Mouse (Mus musculus) CD4-positive, CD25-positive, alpha-beta regulatory T cell, adult 2 months (primary cell): Measurements from ENCODE around the gene Klkb1.
"Not testable (repeated sequence)": the region's sequence is repeated elsewhere in the genome, so short reads cannot be mapped to it uniquely, and the experiment has no call there.

Experiments
- DNase-seq: peaks from one replicate; pipeline ENCODE4 v3.0.0-alpha.2; 2012; ENCODE audit warnings: low read depth, low spot score

Gene Klkb1

GRCm38 (mm10) chr8:45294687-45295086, at the start of gene Klkb1:
Gene Klkb1, minus strand, starts transcription at chr8:45294859.
- no peak for DNase-seq

DNA sequence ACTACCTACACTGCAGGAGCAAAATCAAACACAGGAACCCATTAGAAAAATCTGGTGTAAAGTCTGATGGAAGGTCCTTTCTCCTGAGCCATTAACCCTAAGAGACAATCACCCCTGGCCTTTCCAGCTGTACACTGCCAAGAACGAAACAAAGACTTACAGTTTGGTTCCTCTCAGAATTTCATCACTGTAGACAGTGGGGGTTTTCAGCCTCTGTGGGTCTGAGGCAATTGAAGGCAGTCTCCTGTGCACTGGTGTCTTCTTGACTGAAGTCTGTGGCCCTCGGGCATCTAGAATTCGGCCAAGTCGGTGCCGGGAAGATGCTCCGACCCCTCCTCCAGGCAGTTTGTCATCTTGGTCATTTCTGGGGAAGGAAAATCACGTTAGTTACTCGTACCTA, 49.6 kb upstream of the Klkb1 start:
- no peak for DNase-seq

DNA sequence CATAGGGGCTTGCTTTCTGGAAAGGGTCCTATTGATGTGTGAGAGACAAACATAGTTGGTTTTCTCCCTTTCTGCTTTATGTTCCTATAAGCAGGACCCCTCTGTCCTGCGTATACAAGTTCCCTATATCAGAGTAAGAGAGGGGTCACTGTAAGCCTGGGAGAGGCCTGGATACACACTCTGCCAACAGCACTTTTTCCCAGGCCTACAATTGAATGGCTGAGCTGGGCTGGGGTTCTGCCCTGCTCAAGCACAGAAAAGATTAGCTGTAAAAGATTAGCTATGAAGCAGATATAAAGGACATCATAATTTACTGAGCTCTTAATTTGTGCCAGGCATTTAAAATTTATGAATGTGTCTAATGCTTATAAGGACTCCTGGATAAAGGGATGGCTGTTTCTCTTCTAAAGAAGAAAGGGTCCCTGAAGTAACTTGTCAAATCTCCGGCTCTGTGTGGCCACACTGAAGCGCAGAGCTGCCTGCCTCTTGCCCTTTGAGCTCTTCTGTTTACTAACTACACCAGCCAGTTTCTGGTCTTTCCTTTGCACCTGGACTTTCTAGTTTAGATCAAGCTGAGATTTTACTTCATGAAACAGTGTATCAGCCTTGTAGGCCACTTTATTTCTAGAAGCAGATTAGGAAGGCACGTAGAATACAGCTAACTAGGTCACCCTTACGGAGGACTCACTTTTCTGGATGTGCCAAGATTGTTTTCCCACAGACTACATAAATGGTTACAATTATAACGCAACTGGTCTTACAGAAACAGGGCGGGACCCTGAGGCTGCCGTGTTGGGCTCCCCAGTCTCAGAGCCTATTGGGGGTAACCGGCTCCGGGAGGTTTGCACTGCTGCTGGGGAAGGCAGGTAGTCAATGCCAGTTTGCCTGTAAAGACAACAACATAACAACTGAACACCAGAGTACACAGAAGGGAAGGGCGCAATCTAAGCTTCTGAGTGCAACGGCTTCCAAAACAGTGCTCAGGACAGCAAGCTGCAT, 47.3 kb upstream of the Klkb1 start:
- DNase-seq = no peak

DNA sequence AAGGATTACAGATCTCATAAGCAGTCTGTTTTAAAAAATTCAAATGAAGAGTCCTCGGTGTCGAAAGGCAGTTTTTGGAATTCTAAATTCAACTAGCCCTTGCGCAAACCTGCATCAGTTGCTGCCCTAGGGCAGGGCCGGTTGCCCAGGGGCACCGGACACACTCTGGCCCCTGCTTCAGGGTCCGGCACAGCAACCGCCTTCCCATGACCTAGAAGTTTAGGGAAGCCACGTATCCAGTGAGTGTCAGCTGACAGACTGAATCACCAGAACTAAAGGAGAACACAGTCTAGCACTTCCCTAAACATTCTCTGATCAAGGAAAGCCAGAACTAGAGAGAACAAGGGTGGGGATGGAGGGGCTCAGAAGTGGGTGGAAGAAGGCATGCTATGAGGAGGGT, 38.8 kb upstream of the Klkb1 start:
- no peak for DNase-seq

DNA sequence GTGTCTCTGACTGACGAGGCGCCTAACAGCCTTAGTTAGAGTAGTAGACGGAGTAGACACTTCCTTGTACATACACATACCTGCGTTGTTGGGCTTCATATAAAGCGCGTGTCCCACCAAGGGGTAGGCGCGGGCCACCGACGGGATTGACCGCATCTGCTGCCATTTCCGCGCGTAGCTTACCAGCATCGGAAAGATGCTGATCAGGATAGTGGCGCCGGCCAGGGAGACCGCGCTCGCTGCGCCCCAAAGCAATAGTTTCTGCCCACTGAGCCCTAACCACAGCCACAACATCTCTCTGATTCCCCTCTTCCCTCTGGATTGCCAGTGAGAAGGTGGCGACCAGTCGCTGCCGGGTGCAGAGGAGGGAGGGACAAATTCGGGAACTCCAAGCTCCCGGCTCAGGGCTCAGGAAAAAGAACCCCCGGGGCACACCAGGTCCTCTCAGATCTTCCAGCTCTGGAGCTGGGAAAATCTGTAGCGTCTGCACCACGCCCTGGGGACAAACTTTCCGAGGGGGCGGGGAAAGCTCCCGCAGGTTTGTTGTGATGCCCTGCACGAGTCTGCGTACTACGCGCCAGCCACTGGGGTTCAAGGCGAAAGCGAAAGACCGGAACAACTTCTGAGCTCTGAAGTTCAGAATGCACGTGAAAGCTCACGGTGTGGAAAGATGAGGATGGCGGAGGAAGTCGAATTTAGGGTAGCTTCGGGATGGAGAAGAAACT, 38.2 kb upstream of the Klkb1 start, which contains the start of gene Cyp4v3:
Gene Cyp4v3 (minus strand): TSS at position 532 of the 725 bp plus-strand sequence.
- DNase-seq = peak; percentile 86

GRCm38 (mm10) chr8:45330856-45331255, 36.2 kb upstream of the Klkb1 start:
- no peak for DNase-seq

- no peak for DNase-seq
Measured at GRCm38 (mm10) chr8:45329206-45329980, 34.7 kb upstream of the Klkb1 start.

DNA sequence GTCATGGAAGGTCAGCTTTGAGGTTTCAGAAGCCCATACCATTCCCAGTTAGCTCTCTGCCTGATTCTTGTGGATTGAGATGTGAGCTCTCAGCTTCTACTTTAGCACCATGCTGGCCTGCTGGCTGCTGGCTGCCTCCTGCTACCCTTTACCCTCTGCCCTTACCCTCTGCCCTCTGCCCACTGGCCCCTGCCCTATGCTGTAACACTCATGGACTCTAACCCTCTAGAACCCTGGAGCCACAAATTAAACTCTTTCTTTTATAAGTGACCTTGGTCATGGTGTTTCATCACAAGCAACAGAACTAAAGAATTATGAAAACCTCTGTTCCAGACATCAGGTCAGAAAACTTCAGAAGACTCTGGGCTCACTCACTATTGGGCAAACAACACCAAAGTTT, 32.4 kb upstream of the Klkb1 start:
- DNase-seq = not testable (repeated sequence)

DNA sequence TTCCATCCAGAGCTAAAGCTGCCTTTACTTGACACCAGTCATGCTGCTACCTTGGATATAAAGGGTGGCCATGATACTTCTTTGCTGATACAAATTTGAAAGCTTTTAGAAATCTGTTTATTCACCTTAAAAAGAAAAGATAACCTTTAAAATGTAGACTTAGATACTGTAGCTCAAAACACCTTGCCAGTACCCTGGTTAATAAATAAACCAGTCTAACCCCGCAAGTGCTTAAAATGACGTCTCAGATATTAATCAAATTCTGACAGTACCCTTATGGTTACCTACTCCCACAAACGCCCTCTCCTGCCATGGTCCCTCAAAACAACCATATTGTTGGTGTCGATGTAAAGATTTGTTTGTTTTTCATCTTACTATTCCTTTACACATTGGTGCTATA, 29.5 kb upstream of the Klkb1 start:
- DNase-seq = no peak

GRCm38 (mm10) chr8:45321365-45321764, 26.7 kb upstream of the Klkb1 start:
- no peak for DNase-seq

- DNase-seq = no peak
Measured at GRCm38 (mm10) chr8:45320930-45321329, 26.3 kb upstream of the Klkb1 start.

- no peak for DNase-seq
Measured at GRCm38 (mm10) chr8:45310967-45311366, 16.3 kb upstream of the Klkb1 start.

GRCm38 (mm10) chr8:45308366-45308765, 13.7 kb upstream of the Klkb1 start, which contains the start of gene Gm45753:
Gene Gm45753, minus strand, starts transcription at chr8:45308466.
- DNase-seq = no peak

DNA sequence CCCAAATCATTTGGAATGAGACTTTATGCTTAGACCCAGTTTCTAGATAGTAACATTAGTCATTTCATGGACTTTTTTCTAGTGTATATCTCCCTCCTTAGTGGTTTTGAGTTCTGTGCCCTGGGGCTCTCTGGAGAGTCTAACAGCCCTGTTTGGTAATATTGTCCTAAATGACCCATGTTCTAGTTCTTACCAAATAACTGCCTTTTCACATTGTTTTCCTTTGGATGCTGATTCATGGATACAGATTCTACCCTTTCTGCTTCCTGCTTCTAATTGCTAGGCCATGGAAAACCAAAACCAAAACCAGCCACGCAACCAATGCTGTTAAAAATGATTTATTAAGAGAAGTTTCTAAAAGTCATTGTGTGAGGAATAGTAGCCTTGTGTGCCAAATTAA, 10.8 kb upstream of the Klkb1 start:
- no peak for DNase-seq

- DNase-seq = no peak
Measured at GRCm38 (mm10) chr8:45304354-45304753, 9.7 kb upstream of the Klkb1 start.

DNA sequence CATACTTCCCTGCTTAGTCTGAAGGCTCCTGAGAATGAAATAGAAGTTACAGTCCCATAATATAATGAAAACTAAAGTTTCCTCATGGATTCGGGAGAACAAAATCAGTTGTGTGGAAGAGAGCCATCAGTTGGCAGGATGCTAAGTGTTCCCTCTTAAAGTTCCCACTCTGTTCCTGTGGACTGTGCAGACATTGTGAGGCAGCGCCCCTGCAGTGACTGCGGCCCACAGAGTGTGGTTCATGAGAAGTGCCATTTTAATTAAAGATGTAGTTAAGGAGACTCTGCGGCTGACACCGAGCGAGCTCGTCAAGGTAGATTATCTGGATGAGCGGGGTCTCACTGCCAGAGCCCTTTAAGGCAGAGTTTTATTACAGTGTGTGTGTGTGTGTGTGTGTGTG, 7.7 kb upstream of the Klkb1 start:
- DNase-seq = no peak

DNA sequence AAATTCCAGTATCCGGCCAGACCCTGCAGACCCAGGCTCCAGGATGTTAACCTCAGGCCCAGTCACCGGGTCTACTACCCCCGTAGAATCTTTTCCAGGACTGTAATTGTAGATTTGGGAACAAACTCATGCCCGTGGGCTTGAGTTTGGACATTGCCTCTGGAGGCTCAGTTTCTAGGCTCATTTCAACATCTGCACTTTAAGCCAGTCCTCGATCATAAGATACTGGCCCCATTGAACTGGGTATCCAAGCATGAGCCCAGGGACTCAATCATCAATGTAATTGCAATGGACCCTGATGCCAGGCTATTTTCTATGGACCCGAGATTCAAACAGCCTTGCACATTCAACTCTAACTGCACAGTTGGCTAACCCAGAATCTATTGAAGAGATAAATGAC, 617 bp upstream of the Klkb1 start:
- no peak for DNase-seq

DNA sequence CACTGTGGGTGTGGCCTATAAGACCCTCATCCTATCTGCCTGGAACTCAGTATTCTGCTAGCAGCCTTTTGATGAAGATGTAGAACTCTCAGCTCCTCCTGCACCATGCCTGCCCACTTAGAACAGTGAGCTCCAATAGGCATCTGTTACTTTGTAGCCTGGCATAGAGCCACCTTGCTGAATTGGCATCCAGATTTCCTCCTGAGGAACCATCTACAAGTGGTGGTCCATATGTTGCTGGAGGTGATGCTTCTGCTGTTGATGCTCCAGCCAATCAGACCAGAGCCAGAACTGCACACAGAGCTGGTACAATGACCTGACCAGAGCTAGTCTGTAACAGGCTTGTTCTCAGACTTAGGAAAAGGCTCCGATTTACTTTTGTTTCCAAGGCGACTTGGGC, 2.9 kb downstream of the Klkb1 start:
- DNase-seq = no peak

- DNase-seq = no peak
Measured at GRCm38 (mm10) chr8:45281630-45282029, 13.0 kb downstream of the Klkb1 start.

DNA sequence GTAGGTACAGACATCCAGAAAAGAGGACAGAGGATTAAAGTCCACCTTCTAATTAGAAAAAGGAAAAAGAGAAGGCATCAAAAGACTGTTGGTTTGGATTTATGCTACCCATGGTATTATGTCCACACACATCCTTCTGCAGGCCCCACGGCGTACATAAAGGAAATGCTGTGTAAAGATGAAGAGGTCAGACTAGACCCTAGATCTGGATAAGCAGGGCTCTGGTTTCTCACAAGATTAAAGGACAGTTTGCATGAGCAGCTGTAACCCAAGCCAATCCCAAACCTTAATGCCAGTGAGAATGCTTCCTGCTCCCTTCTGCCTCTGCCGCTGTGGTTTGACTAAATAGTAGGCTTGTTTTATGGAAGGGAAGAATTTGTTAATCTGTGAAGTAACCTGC, 17.2 kb downstream of the Klkb1 start:
- DNase-seq = no peak

GRCm38 (mm10) chr8:45274317-45274716, 20.3 kb downstream of the Klkb1 start:
- DNase-seq = no peak

- DNase-seq = no peak
Measured at GRCm38 (mm10) chr8:45269056-45269455, 25.6 kb downstream of the Klkb1 start.
